Mouse (Mus musculus): ENCODE measurements around the gene Olfr741.

Gene Olfr741

DNA sequence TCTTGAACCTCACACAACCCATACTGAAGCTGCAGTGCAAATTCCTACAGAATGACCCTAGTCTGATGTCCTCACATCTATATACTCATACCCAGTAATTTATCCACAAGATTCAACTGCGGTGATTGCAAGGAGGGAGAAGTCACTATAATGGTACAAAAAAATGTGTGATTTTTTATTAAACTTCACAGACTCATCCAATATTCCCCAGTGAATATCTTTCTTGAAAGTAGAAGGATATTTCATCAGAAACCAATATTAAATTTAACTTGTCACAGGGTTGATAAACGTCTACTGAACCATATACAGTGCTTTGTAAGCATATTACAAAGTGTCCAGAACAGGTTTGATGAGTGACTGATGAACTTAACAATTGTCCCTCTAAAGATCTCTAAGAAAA, at the start of gene Olfr741:
TSS of gene Olfr741 (plus strand) at position 301 of the 400 bp plus-strand sequence.
- no peak for DNase-seq (ENCODE audit: extremely low spot score, low spot score)

DNA sequence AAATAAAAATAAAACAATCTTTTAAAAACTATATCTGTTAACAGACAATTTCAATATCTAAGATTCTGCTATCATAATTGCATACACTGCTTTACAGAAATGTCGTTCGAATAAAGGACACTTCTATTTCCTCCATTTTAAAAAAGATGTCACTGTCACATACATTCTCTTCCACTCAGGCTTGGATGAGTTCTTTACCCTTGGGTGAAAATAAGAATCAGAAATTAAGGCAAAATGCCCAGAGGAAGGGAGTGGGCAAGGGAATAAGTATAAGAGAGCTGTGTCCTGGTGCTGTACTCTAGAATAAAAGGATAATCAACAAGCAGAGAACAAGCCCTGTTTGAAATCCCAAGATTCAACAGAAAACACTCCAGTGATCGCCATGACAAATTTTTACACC, 27.3 kb upstream of the Olfr741 start, which contains the start of gene Olfr740:
TSS of gene Olfr740 (plus strand) at position 301 of the 400 bp plus-strand sequence.
- no peak for DNase-seq (ENCODE audit: extremely low spot score, low spot score)

DNA sequence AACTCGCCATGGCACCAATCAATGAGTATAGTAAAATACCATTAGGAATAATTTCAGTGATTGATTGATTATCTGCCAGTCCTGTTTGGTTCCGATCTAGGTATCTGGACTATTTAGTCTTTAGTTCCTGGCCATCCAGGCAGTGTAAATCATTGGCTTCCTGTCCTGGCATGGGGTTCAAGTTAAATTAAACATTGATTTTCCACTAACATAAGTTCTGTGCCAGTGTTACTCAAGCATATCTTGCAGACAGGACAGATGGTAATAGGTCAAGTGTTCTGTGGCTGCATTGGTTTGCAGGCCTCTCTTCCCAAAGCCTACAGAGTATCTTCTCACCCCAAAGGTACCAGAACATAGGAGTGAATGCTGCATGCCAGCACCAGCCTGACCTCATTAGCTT, 5.9 kb downstream of the Olfr741 start:
- DNase-seq (ENCODE audit: extremely low spot score, low spot score), result no peak

DNA sequence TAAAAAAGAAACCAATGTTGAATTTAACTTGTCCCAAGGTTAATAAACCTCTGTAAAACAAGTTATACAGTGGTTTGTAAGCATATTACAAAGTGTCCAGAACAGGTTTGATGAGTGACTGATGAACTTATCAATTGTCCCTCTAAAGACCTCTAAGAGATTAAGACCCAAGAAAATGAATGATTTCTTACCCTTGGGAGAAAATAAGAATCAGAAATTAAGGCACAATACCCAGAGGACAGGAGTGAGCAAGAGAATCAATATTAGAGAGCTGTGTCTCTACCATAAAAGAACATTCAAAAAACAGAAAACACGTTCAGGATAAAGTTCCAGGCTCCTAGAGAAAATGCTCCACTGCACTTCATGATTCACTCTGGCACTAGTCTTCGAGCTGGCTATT, 30.8 kb downstream of the Olfr741 start, which contains the start of gene Olfr742:
TSS of gene Olfr742 (plus strand) at position 301 of the 400 bp plus-strand sequence.
- no peak for DNase-seq (ENCODE audit: extremely low spot score, low spot score)

DNA sequence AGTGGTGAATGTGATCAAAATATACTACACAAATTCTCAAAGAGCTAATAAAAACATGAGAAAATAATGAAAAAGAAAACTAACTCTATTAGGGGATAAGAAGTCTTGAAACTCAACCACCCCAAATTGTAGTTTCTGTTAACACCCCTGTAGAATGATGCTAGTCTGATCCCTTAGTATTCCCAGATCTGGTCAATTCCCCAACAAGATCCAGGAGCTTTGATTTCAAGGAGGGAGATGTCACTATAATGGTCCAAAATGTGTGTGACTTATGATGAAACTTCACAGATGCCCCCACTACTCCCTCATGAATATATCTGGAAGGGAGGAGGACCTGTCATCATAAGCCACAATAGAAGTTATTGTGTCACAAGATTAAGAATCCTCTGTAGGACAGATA, 49.0 kb downstream of the Olfr741 start, which contains the start of gene Olfr743:
TSS of gene Olfr743 (plus strand) at position 301 of the 400 bp plus-strand sequence.
- DNase-seq (ENCODE audit: extremely low spot score, low spot score), result no peak
